Mouse (Mus musculus) stomach, postnatal 0 days (tissue): ENCODE results near the gene Snap47.

Experiments used
- CTCF ChIP-seq: IDR thresholded peaks from 2 replicates; pipeline ENCODE4 v1.5.1; 2016; ENCODE audit warnings: antibody characterized with exemption, low read depth, mild to moderate bottlenecking, moderate library complexity
- EP300 ChIP-seq: optimal IDR thresholded peaks from 2 replicates; pipeline ENCODE3; 2016; ENCODE audit warnings: antibody characterized with exemption

GRCm38 (mm10) chr11:59472326-59472677 is 21.3 kb upstream of the Snap47 start, which contains the start of gene Zfp867:
- TF ChIP-seq EP300 (no peak), CTCF (no peak)
